Mouse (Mus musculus): ENCODE results near the gene Nme1.

GRCm38 (mm10) chr11:93957746-93958145 lies 10.6 kb downstream of the Nme1 start:
- TF ChIP-seq CTCF (IDR thresholded peaks at IDR 0.05; ENCODE audit: insufficient read depth, low read depth, low read length) (no peak), POLR2A (IDR thresholded peaks at IDR 0.05; ENCODE audit: insufficient read depth, low read depth, low read length) (no peak)

Measured in olfactory bulb, adult 2 months (tissue).